Mouse (Mus musculus): ENCODE results near the gene Ssh3.

Gene Ssh3

DNA sequence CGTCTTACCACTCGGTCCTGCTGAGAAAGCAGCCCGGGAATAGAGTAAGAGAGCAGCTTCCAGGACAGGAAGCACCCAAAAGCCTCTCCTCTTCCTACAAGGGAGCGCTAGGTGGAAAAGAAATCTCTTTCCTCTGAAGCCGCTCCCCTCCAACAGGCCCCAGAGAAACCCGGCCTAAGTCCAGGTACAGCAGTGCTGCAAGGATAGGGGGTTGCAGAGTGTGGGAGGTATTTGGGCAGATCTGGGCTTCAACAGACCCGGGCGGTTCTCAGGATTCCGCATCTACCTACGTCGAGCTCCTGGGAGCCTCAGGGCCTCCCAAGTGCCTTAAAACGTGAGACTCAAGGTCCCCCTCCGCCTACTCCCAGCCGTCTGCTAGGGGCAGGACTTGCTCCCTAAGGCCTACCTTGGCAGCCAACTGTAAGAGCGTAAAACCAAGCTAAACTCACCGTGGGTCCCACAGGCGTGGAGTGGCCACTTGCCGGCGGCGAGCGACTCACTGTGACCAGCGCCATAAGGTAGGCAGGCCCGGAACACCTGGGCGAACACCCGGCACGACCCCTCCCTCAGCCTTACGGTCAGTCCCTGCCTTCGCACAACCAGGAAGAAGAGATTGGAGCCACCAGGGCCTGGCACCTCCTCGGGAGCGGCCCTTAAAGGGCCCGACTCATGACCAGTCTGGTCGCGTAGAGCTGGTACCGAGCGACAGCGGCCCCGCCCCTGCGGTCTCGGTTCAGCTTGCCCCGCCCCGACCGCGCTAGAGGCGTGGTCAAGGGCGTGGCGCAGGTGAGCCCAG lies at the start of gene Ssh3:
TSS of gene Ssh3 (minus strand) at position 615 of the 796 bp plus-strand sequence.
- peak; percentile 77 to 82 for DNase-seq (ENCODE audit: low spot score in 2 of 2)

DNA sequence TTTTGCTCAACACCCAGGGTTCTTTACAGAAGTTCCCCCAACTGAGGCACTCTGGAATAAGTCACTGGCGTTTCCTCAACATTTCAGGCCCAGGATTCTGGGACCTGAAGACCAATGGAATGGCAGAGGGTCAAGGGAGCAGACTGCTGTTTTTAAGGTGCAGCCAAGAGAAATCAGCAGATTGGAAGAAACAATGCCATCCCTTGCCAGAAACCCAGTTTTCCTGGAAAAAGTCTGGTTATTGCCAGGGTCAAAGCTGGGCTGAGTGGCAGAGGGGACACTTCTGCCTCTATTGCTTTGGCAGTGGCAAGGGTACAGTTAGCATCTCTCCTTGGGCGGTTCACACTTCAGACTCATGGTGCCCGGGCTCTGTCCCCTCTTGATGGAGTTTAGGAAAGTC lies 48.2 kb upstream of the Ssh3 start:
- no peak for DNase-seq (ENCODE audit: low spot score in 2 of 2)

DNA sequence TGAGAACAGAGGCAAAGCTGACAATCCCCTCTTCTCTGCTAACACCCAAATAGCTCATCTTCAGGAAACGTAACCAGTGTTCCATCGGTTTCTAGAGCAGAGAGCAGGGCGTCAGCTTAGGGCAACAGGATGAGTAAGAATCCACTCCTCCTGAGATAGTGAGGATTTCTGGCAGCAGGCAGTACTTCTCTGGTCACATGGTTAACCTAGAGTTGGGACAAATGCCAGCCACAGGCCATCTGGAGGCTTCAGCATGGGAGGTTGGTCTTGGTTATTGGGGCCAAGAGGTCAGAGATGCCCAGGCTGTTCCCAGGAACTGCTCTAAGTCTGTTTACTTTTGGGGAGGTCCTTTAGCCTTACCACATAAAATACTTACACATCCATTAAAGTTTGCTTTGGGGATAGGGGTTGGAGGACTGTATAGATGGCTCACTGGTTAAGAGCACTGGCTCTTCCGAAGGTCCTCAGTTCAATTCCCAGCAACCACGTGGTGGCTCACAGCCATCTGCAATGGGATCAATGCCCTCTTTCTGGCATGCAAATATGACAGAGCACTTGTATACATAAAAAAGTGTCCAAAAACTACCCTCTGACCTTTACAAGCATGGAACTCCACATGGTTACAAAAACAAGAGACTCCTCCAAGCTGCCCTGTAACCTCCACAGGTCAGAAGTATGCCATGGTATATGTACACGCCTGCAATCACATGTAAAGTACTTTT lies 46.4 kb upstream of the Ssh3 start:
- DNase-seq (ENCODE audit: low spot score in 2 of 2): no peak

DNA sequence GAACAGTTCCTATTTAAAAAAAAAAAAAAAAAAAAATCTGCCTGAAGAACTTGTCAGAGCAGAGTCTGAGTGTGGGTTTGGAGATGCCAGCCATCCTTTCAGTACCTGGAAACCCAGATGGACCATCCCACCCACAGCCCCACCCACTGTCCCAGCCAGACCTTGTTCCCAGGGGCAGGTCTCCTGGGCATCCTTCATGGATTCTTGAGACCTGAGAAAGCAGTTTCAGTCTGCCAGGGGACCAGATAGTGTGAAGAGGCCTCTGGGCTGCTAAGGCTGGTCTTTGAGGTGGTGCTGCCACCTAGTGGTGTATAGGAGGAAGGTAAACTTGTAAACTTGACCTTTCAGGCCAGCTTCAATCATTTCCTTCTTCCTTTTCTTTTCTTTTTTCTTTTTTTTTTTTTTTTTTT lies 40.8 kb upstream of the Ssh3 start:
- DNase-seq (ENCODE audit: low spot score in 2 of 2): peak; percentile 58 to 66

DNA sequence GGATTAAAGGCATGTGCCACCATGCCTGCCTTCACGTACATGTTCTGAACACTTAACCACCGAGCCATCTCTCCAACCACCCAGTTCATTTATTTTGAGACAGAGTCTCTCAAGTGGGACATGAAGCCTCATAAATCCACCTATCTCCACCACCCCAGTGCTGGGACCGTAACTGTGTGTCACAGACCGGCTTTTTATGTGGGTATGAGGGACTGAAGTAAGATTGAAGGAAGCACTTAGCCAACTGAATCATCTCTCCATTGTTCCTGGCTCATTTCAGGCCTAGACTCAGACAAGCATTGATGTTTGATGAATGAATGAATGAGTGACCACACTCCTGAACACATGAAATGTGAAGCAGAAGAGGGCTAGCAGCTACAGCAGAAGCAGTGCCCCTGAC lies 40.3 kb upstream of the Ssh3 start:
- no peak for DNase-seq (ENCODE audit: low spot score in 2 of 2)

DNA sequence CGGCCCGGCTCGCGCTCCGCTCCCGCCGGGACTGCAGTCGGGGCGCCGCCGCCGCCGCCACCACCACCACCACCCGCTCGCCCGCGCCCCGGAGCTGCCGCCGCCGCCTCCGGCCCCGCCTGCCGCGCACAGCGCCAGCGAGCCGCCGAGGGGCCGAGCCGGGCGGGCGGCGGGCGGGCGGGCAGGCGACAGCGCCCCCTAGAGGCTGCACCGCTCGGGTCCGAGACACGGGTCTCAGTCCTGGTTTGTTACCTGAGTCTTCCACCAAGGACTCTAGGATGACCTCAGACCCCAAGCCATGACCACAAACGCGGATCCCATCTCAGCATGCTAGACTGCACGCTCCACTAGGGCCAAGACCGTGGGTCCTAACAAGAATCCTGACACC lies 37.2 kb upstream of the Ssh3 start, which contains the start of gene Grk2:
TSS of gene Grk2 (minus strand) at position 33 of the 388 bp plus-strand sequence.
- peak; percentile 84 to 85 for DNase-seq (ENCODE audit: low spot score in 2 of 2)

DNA sequence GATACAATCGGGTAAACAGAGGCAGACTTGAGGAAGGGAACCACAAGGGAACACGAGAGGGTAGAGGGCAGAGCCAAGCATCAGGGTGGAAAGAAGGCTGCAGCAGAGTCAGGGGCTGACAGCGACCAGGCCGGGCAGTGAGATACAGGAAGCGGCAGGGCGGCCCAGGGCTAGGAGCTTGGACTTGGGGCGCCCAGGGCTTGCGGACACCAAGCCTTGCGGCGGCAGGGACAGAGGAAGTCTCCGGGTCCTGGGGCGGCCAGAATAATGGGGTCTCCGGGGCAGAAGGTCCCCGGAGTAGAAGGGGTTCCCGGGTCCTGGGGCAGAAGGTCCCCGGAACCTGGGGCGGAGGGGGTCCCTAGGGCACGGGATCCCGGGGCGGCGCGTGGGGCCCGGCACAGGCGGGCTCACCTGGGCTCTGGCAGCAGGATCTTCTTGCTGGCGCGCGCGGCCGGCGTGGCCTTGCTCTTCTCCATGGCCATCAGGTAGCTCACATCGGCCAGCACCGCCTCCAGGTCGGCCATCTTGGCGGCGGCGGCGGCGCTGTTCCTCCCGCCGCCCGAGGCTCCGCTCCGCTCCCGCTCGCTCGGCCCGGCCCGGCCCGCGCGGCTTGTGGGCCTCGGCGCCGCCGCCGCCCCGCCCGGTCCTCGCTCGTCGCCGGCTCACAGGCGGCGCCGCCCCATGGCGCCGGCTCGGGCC lies 36.7 kb upstream of the Ssh3 start:
- DNase-seq (ENCODE audit: low spot score in 2 of 2): peak in 1 of 2 experiments; percentile 60

DNA sequence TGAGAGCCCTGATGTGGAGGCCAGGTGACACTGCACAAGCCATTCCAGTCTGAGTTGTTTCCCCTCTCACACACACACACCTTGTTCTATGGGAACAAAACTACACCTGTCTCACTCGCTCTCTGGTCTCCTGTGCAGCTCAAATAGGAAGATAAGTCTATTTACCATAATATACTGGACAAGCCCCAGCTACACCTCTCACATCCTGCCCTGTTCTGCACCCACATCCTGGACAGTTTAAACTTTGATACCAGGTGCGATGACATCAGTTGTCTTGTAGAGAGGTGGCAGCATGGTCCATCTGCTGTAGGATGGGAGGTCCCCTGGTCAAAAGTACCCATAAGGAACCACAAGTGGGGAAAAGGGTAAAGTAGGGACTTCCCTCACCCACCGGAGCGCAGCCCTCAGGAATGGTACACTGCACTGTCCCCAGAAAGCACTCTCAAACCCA lies 35.9 kb upstream of the Ssh3 start:
- DNase-seq (ENCODE audit: low spot score in 2 of 2): peak; percentile 82 to 87

DNA sequence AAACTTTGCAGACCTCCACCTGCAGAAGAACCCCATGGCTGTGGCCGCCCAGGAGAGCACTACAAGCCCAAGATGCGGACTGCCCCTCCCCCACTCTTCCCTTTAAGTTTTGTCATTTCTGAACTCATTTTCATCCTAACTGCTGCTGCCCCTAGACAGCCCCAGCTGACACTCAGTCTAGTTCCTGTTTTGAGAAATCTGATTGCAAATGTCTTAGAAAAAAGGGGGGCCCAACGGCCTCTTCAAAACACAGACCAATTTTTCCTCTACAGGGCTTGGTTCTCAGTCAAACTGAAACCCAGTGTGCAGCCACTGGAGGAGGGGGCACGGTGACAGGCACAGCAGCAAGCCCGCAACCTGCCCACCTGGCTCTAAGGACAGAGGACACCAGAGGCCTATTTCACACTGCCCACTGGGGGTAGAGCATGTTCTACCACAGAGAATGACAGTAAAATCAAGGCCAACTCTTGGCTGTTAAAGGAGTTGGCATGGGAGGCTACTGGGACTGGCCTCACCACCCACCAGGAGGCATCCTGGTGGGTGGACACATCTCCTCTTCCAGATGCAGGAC lies 35.4 kb upstream of the Ssh3 start:
- peak; percentile 82 to 86 for DNase-seq (ENCODE audit: low spot score in 2 of 2)

DNA sequence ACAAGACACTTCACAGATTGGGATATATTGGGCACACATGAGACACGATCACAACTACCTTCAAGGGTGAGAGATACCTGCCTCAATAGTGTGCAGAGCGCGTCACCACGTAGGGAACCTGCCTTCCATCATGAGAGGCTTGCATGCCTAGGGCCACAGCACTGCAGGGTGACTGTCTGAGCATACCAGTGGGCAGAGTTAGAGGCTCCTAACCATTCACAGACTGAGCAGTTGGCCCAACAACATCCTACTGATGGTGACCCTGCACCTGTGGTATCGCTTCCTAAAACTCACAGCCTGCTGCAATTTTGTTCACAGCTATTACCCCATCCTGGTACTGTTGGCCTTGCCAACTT lies 34.6 kb upstream of the Ssh3 start:
- DNase-seq (ENCODE audit: low spot score in 2 of 2): peak; percentile 72 to 78

DNA sequence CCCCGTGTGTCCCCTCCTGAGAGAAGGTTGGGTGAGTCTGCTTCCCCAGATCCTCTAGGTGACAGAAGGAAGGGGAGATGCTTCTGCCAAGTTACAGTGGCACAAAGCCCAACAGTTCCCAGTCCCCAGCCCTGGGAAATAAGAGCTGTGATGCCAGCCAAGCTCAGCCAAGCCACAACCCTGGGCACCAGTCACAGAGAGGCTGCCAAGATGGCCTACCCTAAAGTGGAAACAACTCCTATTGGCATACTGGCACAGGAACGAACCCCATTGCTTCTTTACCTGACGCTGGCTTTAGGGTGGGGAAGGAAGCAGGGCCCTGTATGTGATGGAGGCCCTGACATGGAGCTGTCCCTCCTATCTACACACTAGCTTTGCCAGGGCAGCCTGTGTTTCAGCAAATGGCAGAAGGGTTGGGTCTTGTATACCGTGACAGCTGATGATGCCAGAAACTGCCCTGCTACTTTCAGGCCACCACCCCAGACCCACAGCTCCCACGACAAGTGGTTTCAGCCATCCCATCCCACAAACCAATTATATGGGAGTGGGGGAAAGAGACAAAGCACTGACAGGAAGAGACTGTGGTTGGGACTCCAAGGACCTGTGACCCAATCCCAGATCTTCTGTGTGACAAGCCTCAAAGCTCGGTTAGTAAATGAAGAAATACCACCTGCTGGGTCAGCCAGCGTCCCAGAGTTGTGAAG lies 34.1 kb upstream of the Ssh3 start:
- DNase-seq (ENCODE audit: low spot score in 2 of 2): peak in 1 of 2 experiments; percentile 14

DNA sequence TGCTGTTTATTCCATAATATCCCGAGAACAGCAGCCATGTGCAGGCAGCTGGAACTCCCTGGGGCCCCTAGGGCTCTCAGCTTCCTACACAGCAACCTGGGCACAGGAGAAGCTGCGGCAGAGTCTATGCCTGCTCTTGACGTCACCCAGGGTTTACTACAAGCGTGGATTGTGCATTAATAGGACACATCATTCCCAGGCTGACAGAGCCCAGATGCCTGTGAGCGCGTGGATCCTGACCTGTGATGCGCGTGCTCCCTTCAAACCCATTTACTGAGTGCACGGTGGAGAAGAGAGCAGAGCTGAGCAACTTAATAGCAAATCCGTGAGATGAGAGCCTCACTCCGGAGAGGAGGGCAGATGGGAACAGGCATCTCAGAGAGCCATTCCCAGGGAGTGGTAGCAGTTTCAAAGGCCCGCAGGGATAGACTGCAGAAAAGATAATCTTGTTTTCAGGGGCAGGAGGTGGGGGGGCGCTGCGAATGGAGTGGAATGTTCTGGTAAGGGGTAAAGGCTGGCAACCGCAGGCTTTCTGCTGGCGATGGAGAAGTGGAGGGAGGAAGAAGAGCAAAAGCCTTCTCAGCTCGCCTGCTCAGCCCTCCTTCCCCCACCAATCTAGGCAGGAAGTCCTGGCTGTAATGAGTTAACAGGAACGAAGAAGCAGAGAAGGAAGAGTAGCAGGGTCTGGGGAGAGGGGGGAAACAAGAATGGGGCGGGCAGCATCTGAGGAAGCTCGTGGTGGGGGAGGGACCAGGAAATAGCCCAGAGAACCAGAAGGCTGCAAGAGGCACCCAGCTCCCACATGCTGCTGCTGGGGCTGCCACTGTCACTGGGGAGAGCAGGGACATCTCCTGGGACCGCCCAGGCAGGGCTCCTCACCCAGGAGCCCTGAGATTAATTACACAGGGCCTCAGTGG lies 33.0 kb upstream of the Ssh3 start:
- peak; percentile 91 to 92 for DNase-seq (ENCODE audit: low spot score in 2 of 2)

DNA sequence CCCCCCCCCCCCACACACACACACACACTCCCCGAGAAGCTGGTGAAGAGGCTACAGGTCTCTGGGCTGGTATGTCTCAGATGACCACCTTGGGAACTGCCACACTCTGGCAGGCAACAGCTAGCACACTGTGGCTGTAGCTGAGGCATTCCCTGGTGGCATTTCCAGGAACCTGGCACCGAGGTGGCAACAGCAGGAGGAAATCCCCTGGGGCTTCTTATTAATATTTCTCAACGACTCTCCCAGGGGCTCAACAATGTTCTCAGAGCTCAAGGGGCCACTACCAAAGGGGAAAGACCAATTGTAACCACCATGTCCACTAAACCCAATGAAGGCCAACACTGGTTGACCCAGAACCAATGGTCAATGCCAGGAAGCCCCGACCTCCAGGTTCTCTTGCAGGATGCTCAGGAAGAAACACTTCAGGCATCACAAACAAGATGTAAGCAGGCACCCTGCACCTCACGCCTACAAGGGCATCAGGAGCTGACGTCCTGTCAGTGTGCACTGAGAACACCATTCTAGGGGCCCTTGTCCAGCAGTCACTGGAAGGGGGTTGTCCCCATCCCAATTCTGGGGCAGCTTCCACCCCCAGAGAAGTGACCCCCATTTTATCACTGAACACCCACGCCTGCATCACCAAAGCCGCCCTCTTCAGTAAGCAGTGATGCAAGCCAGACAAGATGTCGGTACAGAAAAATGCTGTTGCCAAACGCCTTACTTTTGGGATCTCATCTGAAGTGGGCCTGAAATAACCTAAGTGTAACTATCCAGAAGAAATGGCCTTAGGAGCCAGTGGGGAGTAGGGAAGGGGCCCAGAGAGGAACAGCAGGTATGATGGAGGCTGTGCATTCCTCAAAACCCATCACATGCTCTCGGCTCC lies 32.1 kb upstream of the Ssh3 start:
- peak in 1 of 2 experiments; percentile 24 for DNase-seq (ENCODE audit: low spot score in 2 of 2)

DNA sequence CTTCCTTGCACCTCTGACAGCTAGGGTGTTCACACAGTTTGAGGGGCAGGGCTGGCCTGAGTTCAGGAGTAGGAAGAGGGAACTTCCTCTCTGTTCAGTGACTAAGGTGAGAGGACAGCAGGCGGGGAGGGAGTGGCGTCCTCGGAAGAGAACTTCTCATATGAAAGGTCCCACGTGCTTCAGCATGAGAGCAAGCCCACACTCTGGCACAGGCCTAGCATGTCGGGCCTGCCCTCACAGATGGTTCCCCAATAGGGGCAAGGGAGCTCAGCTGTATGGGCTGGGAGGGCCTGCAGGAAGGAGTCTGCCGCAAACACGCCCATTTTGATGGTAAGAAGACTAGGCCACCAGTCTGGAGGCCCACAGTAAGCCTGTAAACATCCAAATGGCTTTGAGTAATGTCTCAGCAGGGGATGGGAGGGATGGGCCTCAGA lies 31.3 kb upstream of the Ssh3 start:
- DNase-seq (ENCODE audit: low spot score in 2 of 2): peak; percentile 95

DNA sequence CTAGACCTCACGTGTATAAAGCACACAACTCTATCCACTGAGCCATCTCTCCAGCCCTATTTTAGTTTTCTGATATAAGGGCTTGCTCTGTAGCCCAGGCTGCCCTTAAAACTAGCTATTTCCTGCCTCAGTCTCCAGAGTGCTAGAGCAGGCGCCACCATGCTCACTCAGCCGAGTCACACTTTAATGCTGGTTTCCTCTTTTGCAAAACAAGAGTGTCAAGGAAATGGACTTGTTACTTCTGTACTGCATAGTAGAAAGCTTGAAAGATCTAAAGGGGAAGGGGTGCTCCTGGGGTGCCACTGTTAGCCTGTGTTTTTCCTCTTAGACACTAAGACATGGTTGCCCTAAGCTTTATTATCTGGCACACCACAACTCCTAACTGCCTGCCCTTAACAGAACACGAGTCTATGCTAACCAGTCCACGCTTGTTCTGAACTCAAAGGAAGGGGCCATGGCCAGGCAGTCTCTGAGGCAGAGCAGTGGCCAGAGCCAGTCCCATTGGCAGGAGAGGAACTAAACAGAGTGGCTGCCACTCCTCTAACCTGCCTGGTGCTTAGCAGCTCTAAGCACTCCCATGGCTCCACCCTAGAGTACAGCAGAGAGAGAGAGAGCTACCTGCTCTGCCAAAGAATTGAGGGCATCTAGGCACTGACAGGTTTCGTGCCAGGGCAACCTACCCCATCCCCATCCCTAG lies 30.7 kb upstream of the Ssh3 start:
- DNase-seq (ENCODE audit: low spot score in 2 of 2): peak; percentile 86 to 87

DNA sequence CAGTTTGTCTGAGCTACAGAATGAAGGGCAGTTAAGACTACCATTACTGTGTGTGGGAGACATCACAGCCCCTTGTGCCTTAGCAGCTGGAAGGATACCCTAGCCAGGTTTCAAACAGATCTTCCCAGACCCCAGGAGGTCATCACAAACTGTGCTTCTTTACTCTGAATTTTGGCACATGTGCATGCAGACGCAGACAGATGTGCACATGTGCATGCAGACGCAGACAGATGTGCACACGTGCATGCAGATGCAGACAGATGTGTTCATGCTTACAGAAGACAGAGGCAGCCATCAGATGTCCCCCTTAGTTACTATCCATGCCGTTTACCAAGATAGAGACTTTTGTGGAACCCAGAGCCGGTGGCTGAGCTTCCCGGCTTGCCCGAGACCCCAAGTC lies 30.1 kb upstream of the Ssh3 start:
- no peak for DNase-seq (ENCODE audit: low spot score in 2 of 2)

DNA sequence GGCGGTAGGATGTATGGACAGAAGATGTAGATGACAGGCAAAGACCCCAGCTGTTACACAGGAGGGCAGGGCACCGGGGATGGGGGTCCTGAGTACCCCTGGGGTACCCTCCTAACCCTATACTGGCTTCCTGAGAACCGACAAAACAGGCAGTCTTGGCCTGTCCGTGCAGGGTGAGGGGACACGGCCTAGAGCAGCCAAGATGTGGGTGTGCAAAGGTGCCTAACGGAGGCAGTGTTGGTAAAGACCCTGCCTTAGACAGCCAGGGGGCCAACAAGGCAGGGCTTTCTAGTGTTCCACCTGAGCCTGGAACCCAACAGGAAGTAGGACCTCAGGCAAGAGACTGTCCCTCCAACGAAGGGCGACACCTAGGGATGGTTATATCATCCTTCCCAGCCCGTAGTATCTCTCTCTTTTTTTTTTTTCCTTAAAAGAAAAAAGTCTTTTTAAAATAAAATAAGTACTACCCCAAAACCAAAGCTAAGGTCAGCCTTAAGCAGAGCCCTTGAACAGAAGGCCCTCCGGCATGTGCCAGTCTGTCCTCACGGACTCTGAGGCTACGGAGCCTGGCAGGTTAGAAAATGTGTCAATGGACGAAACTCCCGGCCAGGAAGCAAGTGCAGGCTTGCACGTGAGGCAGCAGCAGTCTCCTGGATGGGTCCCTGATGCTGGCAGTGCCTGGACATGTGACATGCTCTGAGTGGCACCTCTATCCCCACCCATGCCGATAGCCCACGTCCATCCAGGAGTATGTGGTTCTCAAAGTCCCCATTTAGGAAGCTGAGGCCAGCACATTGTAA lies 29.5 kb upstream of the Ssh3 start:
- DNase-seq (ENCODE audit: low spot score in 2 of 2): peak in 1 of 2 experiments; percentile 25

DNA sequence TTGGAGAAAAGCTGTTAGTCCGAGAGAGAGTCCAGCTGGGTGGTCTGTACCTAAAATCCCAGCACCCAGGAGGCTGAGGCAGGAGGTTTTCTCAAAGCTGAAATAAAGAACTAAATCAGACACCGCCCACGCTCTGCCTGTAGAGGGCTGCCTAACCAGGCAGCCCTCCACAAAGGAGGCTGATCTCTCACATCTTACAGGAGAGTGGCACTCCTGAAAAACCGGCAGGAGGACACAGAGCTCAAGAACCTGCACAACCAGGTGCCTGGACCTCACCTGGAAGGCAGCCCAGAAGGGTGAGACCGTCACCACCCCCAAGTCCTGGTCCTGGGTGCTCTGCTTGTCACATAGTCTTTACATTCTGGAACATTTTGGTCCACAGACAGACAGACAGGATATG lies 28.9 kb upstream of the Ssh3 start:
- peak in 1 of 2 experiments; percentile 56 for DNase-seq (ENCODE audit: low spot score in 2 of 2)

Measured in spleen, postnatal 36 days (tissue).